Mouse (Mus musculus): ENCODE measurements around the gene Fgfr2. TPM values are rescaled to one million over a fixed set of nuclear protein-coding genes. Genes with fewer than 3 reads are reported as not detected.

The Fgfr2 gene
- polyA plus RNA-seq, 1 experiment = 1.7 TPM

DNA sequence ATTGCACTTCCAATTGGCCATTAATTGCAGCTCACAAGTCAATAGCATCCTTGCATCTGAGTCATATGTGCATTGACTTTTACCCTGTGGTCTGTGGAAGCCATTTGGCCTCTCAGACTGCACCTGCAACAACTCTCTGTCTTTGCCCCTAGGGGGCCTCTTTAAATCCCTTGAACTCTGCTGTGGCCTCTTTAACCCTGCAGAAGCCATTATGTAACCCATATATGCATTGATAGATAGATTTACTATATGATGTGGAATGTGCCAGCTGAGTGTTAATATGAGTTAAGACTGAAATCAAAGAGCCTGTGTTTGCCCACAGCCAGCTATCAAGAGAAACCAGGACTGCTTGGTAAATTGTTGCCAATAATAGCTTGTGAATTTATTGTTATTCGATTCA lies 924.3 kb downstream of the Fgfr2 start:
- TF ChIP-seq FOSL1 (IDR thresholded peaks at IDR 0.05; ENCODE audit: insufficient read depth, low read length, poor library complexity, severe bottlenecking) (no peak), CTCF (IDR thresholded peaks at IDR 0.05; ENCODE audit: control insufficient read depth, insufficient read depth, insufficient read length) (no peak), USF1 (IDR thresholded peaks at IDR 0.05; ENCODE audit: low read depth) (no peak), MYOG (IDR thresholded peaks at IDR 0.05; ENCODE audit: control insufficient read depth, extremely low read depth, insufficient read length) (no peak), MAX (IDR thresholded peaks at IDR 0.05) (no peak)
- Histone ChIP-seq H3K79me3 (ENCODE audit: low read depth) (no peaks in the 10 kb centered on the region), H3ac (ENCODE audit: control insufficient read depth, insufficient read length, low read depth) (no peak overlapping the region), H3K4me3 (ENCODE audit: insufficient read depth, poor library complexity, severe bottlenecking) (no peak overlapping the region), H3K27me3 (ENCODE audit: control insufficient read depth, insufficient read depth, insufficient read length) (peaks cover 41% of the 10 kb centered on the region), H3K36me3 (ENCODE audit: control insufficient read depth, insufficient read depth) (no peaks in the 10 kb centered on the region), H3K79me2 (ENCODE audit: control insufficient read depth, insufficient read depth) (no peaks in the 10 kb centered on the region)

DNA sequence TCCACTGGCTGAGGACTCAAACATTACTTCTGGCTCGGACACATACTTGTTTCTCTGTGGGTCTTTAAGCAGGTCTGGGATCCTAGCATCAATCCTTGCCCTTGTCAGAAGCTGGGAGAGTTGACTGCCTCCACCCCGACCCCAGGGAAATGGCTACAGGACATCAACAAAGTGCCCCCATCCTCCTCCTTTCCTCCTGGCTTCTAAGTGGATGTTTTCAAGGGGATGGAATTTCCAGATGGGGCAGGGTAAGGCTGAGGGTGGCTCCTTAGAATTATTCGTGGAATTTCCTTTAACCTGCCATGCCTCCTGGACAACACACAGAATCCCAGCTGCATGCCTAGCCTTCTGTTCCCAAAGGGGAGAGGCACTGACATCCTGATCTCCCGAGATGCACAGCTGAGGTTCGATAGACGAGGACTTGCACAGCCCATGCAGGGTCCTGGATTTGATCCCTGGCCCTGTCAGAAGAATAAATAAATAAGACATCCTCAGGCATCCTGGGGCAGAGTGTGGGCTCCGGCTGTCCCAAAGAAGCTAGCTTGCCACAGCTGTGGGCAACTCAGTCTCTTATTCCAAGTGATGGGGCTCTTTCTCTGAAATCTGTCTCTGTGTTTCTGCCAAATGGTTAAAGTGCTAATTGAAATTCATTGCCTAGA lies 925.2 kb downstream of the Fgfr2 start:
- H3K36me3 ChIP-seq (ENCODE audit: control insufficient read depth, insufficient read depth) = no peaks in the 10 kb centered on the region
- TF ChIP-seq MYOG (IDR thresholded peaks at IDR 0.05; ENCODE audit: control insufficient read depth, extremely low read depth, insufficient read length) (no peak), FOSL1 (IDR thresholded peaks at IDR 0.05; ENCODE audit: insufficient read depth, low read length, poor library complexity, severe bottlenecking) (no peak), MAX (IDR thresholded peaks at IDR 0.05) (no peak), CEBPB (IDR thresholded peaks at IDR 0.05; ENCODE audit: low read depth) (no peak), CTCF (IDR thresholded peaks at IDR 0.05; ENCODE audit: control insufficient read depth, insufficient read depth, insufficient read length) (no peak), MYOD1 (IDR thresholded peaks at IDR 0.05; ENCODE audit: control insufficient read depth, insufficient read length, low read depth) (no peak), USF1 (IDR thresholded peaks at IDR 0.05; ENCODE audit: low read depth) (no peak)
- H3ac ChIP-seq (ENCODE audit: control insufficient read depth, insufficient read length, low read depth) = no peak overlapping the region
- no peak overlapping the region for H3K4me3 ChIP-seq (ENCODE audit: insufficient read depth, poor library complexity, severe bottlenecking)
- peaks cover 41% of the 10 kb centered on the region for H3K27me3 ChIP-seq (ENCODE audit: control insufficient read depth, insufficient read depth, insufficient read length)
- no peaks in the 10 kb centered on the region for H3K79me3 ChIP-seq (ENCODE audit: low read depth)
- no peaks in the 10 kb centered on the region for H3K79me2 ChIP-seq (ENCODE audit: control insufficient read depth, insufficient read depth)

DNA sequence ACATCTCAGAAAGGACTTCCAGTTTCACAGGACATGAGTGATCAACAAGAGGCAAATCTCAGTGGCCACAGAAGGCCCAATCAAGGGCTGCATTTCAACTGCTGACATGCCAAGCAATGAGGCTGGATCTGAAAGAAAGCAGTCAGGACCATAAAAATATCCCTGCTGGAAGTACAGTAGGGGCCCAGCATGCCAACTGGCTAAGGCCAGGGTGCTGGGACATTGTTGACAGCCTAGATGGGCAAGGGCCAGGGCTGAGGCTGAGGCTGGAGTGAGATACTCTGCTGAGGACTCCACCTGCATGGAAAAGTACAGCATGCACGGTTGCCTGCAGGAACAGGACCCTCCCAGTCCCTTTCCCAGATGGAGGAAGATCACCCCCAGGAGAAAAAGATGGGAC lies 926.6 kb downstream of the Fgfr2 start:
- Histone ChIP-seq H3K79me3 (ENCODE audit: low read depth) (no peaks in the 10 kb centered on the region), H3K79me2 (ENCODE audit: control insufficient read depth, insufficient read depth) (no peaks in the 10 kb centered on the region), H3ac (ENCODE audit: control insufficient read depth, insufficient read length, low read depth) (no peak overlapping the region), H3K4me3 (ENCODE audit: insufficient read depth, poor library complexity, severe bottlenecking) (no peak overlapping the region), H3K27me3 (ENCODE audit: control insufficient read depth, insufficient read depth, insufficient read length) (peaks cover 28% of the 10 kb centered on the region), H3K36me3 (ENCODE audit: control insufficient read depth, insufficient read depth) (no peaks in the 10 kb centered on the region)
- TF ChIP-seq MYOG (IDR thresholded peaks at IDR 0.05; ENCODE audit: control insufficient read depth, extremely low read depth, insufficient read length) (no peak), MYOD1 (IDR thresholded peaks at IDR 0.05; ENCODE audit: control insufficient read depth, insufficient read length, low read depth) (no peak), USF1 (IDR thresholded peaks at IDR 0.05; ENCODE audit: low read depth) (no peak), CEBPB (IDR thresholded peaks at IDR 0.05; ENCODE audit: low read depth) (no peak), MAX (IDR thresholded peaks at IDR 0.05) (no peak), CTCF (IDR thresholded peaks at IDR 0.05; ENCODE audit: control insufficient read depth, insufficient read depth, insufficient read length) (no peak), FOSL1 (IDR thresholded peaks at IDR 0.05; ENCODE audit: insufficient read depth, low read length, poor library complexity, severe bottlenecking) (no peak)

DNA sequence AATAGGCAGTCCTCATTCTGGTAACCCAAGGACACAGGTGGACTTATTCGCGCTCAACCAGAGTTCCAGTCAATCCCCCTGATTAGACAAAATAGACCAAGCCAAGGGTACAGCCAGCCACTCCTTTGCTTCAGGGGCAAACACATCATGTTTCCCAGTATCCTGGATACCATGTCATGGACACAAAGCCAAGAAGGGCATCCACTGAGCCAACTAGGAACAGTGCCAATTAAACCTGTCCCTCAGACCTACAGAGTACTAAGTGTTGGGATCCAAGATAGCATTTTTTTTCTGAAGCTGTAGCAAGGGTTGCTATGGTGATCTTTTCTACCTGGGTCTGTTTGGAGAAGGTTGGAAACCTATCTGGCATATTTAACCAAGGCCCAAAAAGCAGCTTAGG lies 929.5 kb downstream of the Fgfr2 start:
- TF ChIP-seq USF1 (IDR thresholded peaks at IDR 0.05; ENCODE audit: low read depth) (no peak), MYOG (IDR thresholded peaks at IDR 0.05; ENCODE audit: control insufficient read depth, extremely low read depth, insufficient read length) (no peak), CTCF (IDR thresholded peaks at IDR 0.05; ENCODE audit: control insufficient read depth, insufficient read depth, insufficient read length) (no peak), CEBPB (IDR thresholded peaks at IDR 0.05; ENCODE audit: low read depth) (no peak), MAX (IDR thresholded peaks at IDR 0.05) (no peak), FOSL1 (IDR thresholded peaks at IDR 0.05; ENCODE audit: insufficient read depth, low read length, poor library complexity, severe bottlenecking) (no peak), MYOD1 (IDR thresholded peaks at IDR 0.05; ENCODE audit: control insufficient read depth, insufficient read length, low read depth) (no peak)
- no peak overlapping the region for H3ac ChIP-seq (ENCODE audit: control insufficient read depth, insufficient read length, low read depth)
- H3K79me3 ChIP-seq (ENCODE audit: low read depth) = no peaks in the 10 kb centered on the region
- H3K36me3 ChIP-seq (ENCODE audit: control insufficient read depth, insufficient read depth) = no peaks in the 10 kb centered on the region
- no peaks in the 10 kb centered on the region for H3K79me2 ChIP-seq (ENCODE audit: control insufficient read depth, insufficient read depth)
- H3K27me3 ChIP-seq (ENCODE audit: control insufficient read depth, insufficient read depth, insufficient read length) = peaks cover 23% of the 10 kb centered on the region
- H3K4me3 ChIP-seq (ENCODE audit: insufficient read depth, poor library complexity, severe bottlenecking) = no peak overlapping the region

DNA sequence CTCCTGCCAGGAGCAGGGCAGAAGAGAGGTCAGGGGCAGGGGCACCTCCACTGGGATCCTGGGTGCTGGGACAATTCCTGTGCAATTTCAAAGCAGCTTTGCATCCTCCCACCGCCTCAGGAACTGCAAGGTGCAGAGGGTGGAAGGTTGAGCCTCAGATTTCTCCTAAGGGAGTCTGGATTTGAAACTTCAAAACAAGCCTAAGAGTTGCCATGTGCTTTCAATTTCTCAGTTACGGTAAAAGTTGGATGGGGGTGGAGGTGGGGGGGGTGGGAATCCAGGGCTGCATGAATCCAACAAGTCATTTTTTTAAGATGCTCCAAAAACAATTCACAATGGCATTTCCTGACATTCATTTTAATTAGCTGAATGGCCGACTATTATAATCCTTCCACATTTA lies 935.7 kb downstream of the Fgfr2 start:
- H3K79me2 ChIP-seq (ENCODE audit: control insufficient read depth, insufficient read depth) = no peaks in the 10 kb centered on the region
- no peak for TF ChIP-seq CEBPB (IDR thresholded peaks at IDR 0.05; ENCODE audit: low read depth)
- no peak for TF ChIP-seq CTCF (IDR thresholded peaks at IDR 0.05; ENCODE audit: control insufficient read depth, insufficient read depth, insufficient read length)
- TF ChIP-seq MYOG (IDR thresholded peaks at IDR 0.05; ENCODE audit: control insufficient read depth, extremely low read depth, insufficient read length) = no peak
- no peak for TF ChIP-seq MYOD1 (IDR thresholded peaks at IDR 0.05; ENCODE audit: control insufficient read depth, insufficient read length, low read depth)
- TF ChIP-seq USF1 (IDR thresholded peaks at IDR 0.05; ENCODE audit: low read depth) = no peak
- no peak for TF ChIP-seq FOSL1 (IDR thresholded peaks at IDR 0.05; ENCODE audit: insufficient read depth, low read length, poor library complexity, severe bottlenecking)
- no peak for TF ChIP-seq MAX (IDR thresholded peaks at IDR 0.05)
- H3K4me3 ChIP-seq (ENCODE audit: insufficient read depth, poor library complexity, severe bottlenecking) = no peak overlapping the region
- peaks cover 46% of the 10 kb centered on the region for H3K27me3 ChIP-seq (ENCODE audit: control insufficient read depth, insufficient read depth, insufficient read length)
- H3K79me3 ChIP-seq (ENCODE audit: low read depth) = no peaks in the 10 kb centered on the region
- no peak overlapping the region for H3ac ChIP-seq (ENCODE audit: control insufficient read depth, insufficient read length, low read depth)
- no peaks in the 10 kb centered on the region for H3K36me3 ChIP-seq (ENCODE audit: control insufficient read depth, insufficient read depth)
